Mouse (Mus musculus) heart, embryonic 15.5 days (tissue): ENCODE results near the gene Sipa1l3. TPM values are rescaled to one million over a fixed set of nuclear protein-coding genes. Genes with fewer than 3 reads are reported as not detected.

Source experiments
- ATAC-seq: fragments of 200-750 bp; cut with Nextera tagmentation; replicated peaks from 2 replicates; pipeline ENCODE4 v1.8.0; 2017; ENCODE audit warnings: low read depth, moderate TSS enrichment; ENCODE audit not compliant: insufficient number of reproducible peaks, insufficient read depth, low FRiP score
- H3K27ac ChIP-seq: fragments of 300-500 bp; sonication (generic); 2 replicates; pipeline ENCODE4 v1.5.1; 2015; ENCODE audit warnings: mild to moderate bottlenecking, inconsistent platforms
- H3K27me3 ChIP-seq: fragments of 300-500 bp; sonication (generic); 2 replicates; pipeline ENCODE4 v1.6.1; 2015; ENCODE audit warnings: inconsistent platforms
- H3K36me3 ChIP-seq: fragments of 300-500 bp; sonication (generic); 2 replicates; pipeline ENCODE4 v1.6.1; 2015; ENCODE audit warnings: mild to moderate bottlenecking, inconsistent platforms
- H3K4me1 ChIP-seq: fragments of 300-500 bp; sonication (generic); replicated peaks from 2 replicates; pipeline ENCODE4 v1.6.1; 2015; ENCODE audit warnings: inconsistent platforms
- H3K4me2 ChIP-seq: fragments of 300-500 bp; sonication (generic); 2 replicates; pipeline ENCODE4 v1.6.1; 2015; ENCODE audit warnings: inconsistent platforms, mild to moderate bottlenecking, moderate library complexity
- H3K4me3 ChIP-seq: fragments of 300-500 bp; sonication (generic); 2 replicates; pipeline ENCODE4 v1.5.1; 2015; ENCODE audit warnings: mild to moderate bottlenecking, inconsistent platforms
- H3K9ac ChIP-seq: fragments of 300-500 bp; sonication (generic); 2 replicates; pipeline ENCODE4 v1.6.1; 2015; ENCODE audit warnings: mild to moderate bottlenecking, inconsistent platforms
- H3K9me3 ChIP-seq: fragments of 300-500 bp; sonication (generic); replicated peaks from 2 replicates; pipeline ENCODE4 v1.6.1; 2016; ENCODE audit warnings: inconsistent platforms
- WGBS: fragments of 180-500 bp; shearing (Covaris S2); methylation state at CpG from one replicate; pipeline ENCODE4 v1.1.7; 2015; ENCODE audit warnings: mixed read lengths; 5-methylcytosine and 5-hydroxymethylcytosine counted together
- polyA plus RNA-seq: library from polyadenylated mRNA; unstranded; fragments of >200 nt; fragmentation: Nextera tagmentation; extraction: Ambion mirVana; gene quantifications from 2 replicates; pipeline ENCODE4 v1.2.1, GENCODE M21; 2015

The Sipa1l3 gene
- polyA plus RNA-seq, 1 experiment from 2014 or later: 2.2 TPM

GRCm38 (mm10) chr7:29425413-29425827 lies 93.0 kb downstream of the Sipa1l3 start:
- Histone ChIP-seq H3K36me3 (no peaks in the 10 kb centered on the region), H3K9me3 (no peaks in the 10 kb centered on the region), H3K27ac (peak overlapping the region; percentile 47; the same call in 1 of the 2 replicates), H3K4me2 (no peak overlapping the region), H3K27me3 (peaks cover 89% of the 10 kb centered on the region), H3K9ac (no peak overlapping the region), H3K4me3 (no peak overlapping the region), H3K4me1 (peaks cover 14% of the 10 kb centered on the region)
- no peak for ATAC-seq
- WGBS: 56% methylated on average over 7 of the region's 7 CpGs

- peak overlapping the region; percentile 47; the same call in 1 of the 2 replicates for H3K27ac ChIP-seq
- H3K4me3 ChIP-seq: no peak overlapping the region
- H3K27me3 ChIP-seq: peaks cover 89% of the 10 kb centered on the region
- no peaks in the 10 kb centered on the region for H3K9me3 ChIP-seq
- no peak overlapping the region for H3K9ac ChIP-seq
- no peaks in the 10 kb centered on the region for H3K36me3 ChIP-seq
- ATAC-seq: peak; percentile 29; the same call in 1 of the 2 replicates
- H3K4me2 ChIP-seq: no peak overlapping the region
- WGBS: 34% methylated on average over 5 of the region's 5 CpGs
- H3K4me1 ChIP-seq: peaks cover 12% of the 10 kb centered on the region; the same call in 1 of the 2 replicates
These were observed 93.8 kb downstream of the Sipa1l3 start for GRCm38 (mm10) chr7:29424690-29425089.

- Histone ChIP-seq H3K9ac (no peak overlapping the region), H3K4me3 (no peak overlapping the region), H3K36me3 (no peaks in the 10 kb centered on the region), H3K9me3 (no peaks in the 10 kb centered on the region), H3K27me3 (peaks cover 89% of the 10 kb centered on the region), H3K4me1 (peaks cover 12% of the 10 kb centered on the region; the same call in 1 of the 2 replicates), H3K27ac (no peak overlapping the region), H3K4me2 (no peak overlapping the region)
- ATAC-seq: no peak
- WGBS: 33% methylated on average over 3 of the region's 3 CpGs
These were observed 96.6 kb downstream of the Sipa1l3 start for GRCm38 (mm10) chr7:29421909-29422244.

GRCm38 (mm10) chr7:29421240-29421908 lies 97.1 kb downstream of the Sipa1l3 start:
- no peak overlapping the region for H3K9ac ChIP-seq
- H3K36me3 ChIP-seq: no peaks in the 10 kb centered on the region
- H3K9me3 ChIP-seq: no peaks in the 10 kb centered on the region
- H3K27ac ChIP-seq: no peak overlapping the region
- H3K4me2 ChIP-seq: no peak overlapping the region
- 33% methylated on average over 12 of the region's 12 CpGs for WGBS
- H3K27me3 ChIP-seq: peaks cover 89% of the 10 kb centered on the region
- H3K4me3 ChIP-seq: no peak overlapping the region
- ATAC-seq: no peak
- peaks cover 12% of the 10 kb centered on the region; the same call in 1 of the 2 replicates for H3K4me1 ChIP-seq

- Histone ChIP-seq H3K4me1 (peaks cover 9% of the 10 kb centered on the region; the same call in 1 of the 2 replicates), H3K9ac (no peak overlapping the region)
These were observed 98.6 kb downstream of the Sipa1l3 start for GRCm38 (mm10) chr7:29419836-29420235.

GRCm38 (mm10) chr7:29418231-29418630 lies 100.2 kb downstream of the Sipa1l3 start:
- H3K36me3 ChIP-seq: no peaks in the 10 kb centered on the region
- 66% methylated on average over 6 of the region's 6 CpGs for WGBS
- no peak overlapping the region for H3K4me2 ChIP-seq
- no peak for ATAC-seq
- H3K9me3 ChIP-seq: no peaks in the 10 kb centered on the region
- H3K27ac ChIP-seq: no peak overlapping the region
- H3K4me3 ChIP-seq: no peak overlapping the region
- no peaks in the 10 kb centered on the region for H3K4me1 ChIP-seq
- no peak overlapping the region for H3K9ac ChIP-seq
- peaks cover 83% of the 10 kb centered on the region for H3K27me3 ChIP-seq

More at GRCm38 (mm10) chr7:29419836-29420235, 98.6 kb downstream of the Sipa1l3 start:
- no peak overlapping the region for H3K4me3 ChIP-seq
- H3K27me3 ChIP-seq: peaks cover 85% of the 10 kb centered on the region
- H3K4me2 ChIP-seq: no peak overlapping the region
- no peak for ATAC-seq
- no peaks in the 10 kb centered on the region for H3K36me3 ChIP-seq
- no peaks in the 10 kb centered on the region for H3K9me3 ChIP-seq
- H3K27ac ChIP-seq: no peak overlapping the region
- 44% methylated on average over 4 of the region's 4 CpGs for WGBS

- no peak overlapping the region for H3K9ac ChIP-seq
- H3K27ac ChIP-seq: no peak overlapping the region
- H3K4me2 ChIP-seq: no peak overlapping the region
- peaks cover 82% of the 10 kb centered on the region for H3K27me3 ChIP-seq
- no peaks in the 10 kb centered on the region for H3K9me3 ChIP-seq
- ATAC-seq: no peak
- 41% methylated on average over 8 of the region's 8 CpGs for WGBS
- H3K4me1 ChIP-seq: no peaks in the 10 kb centered on the region
- no peaks in the 10 kb centered on the region for H3K36me3 ChIP-seq
- H3K4me3 ChIP-seq: no peak overlapping the region
These were observed 100.9 kb downstream of the Sipa1l3 start for GRCm38 (mm10) chr7:29417332-29418069.

- H3K27ac ChIP-seq: no peak overlapping the region
- no peak for ATAC-seq
These were observed 101.5 kb downstream of the Sipa1l3 start for GRCm38 (mm10) chr7:29416906-29417305.

GRCm38 (mm10) chr7:29411838-29412580 lies 106.4 kb downstream of the Sipa1l3 start:
- Histone ChIP-seq H3K4me1 (no peaks in the 10 kb centered on the region), H3K9me3 (no peaks in the 10 kb centered on the region), H3K4me2 (no peak overlapping the region), H3K4me3 (no peak overlapping the region), H3K36me3 (no peaks in the 10 kb centered on the region), H3K27me3 (peaks cover 71% of the 10 kb centered on the region), H3K27ac (no peak overlapping the region), H3K9ac (no peak overlapping the region)
- no peak for ATAC-seq
- 61% methylated on average over 8 of the region's 8 CpGs for WGBS

More at GRCm38 (mm10) chr7:29416906-29417305, 101.5 kb downstream of the Sipa1l3 start:
- WGBS: 41% methylated on average over 2 of the region's 2 CpGs
- H3K4me1 ChIP-seq: no peaks in the 10 kb centered on the region
- H3K9me3 ChIP-seq: no peaks in the 10 kb centered on the region
- no peak overlapping the region for H3K4me3 ChIP-seq
- H3K36me3 ChIP-seq: no peaks in the 10 kb centered on the region
- peaks cover 76% of the 10 kb centered on the region for H3K27me3 ChIP-seq
- no peak overlapping the region for H3K9ac ChIP-seq
- no peak overlapping the region for H3K4me2 ChIP-seq

GRCm38 (mm10) chr7:29411216-29411816 lies 107.1 kb downstream of the Sipa1l3 start:
- Histone ChIP-seq H3K36me3 (no peaks in the 10 kb centered on the region), H3K27ac (no peak overlapping the region), H3K4me2 (no peak overlapping the region), H3K9ac (no peak overlapping the region), H3K27me3 (peaks cover 69% of the 10 kb centered on the region), H3K9me3 (no peaks in the 10 kb centered on the region), H3K4me3 (no peak overlapping the region), H3K4me1 (no peaks in the 10 kb centered on the region)
- 60% methylated on average over 4 of the region's 4 CpGs for WGBS
- ATAC-seq: no peak; the same call in 1 of the 2 replicates

GRCm38 (mm10) chr7:29410402-29410801 lies 108.0 kb downstream of the Sipa1l3 start:
- Histone ChIP-seq H3K27ac (no peak overlapping the region), H3K4me1 (no peaks in the 10 kb centered on the region), H3K27me3 (peaks cover 64% of the 10 kb centered on the region), H3K9ac (no peak overlapping the region), H3K9me3 (no peaks in the 10 kb centered on the region), H3K4me2 (no peak overlapping the region), H3K4me3 (no peak overlapping the region), H3K36me3 (no peaks in the 10 kb centered on the region)
- WGBS: 86% methylated on average over 8 of the region's 8 CpGs
- no peak for ATAC-seq
